Mouse (Mus musculus) erythroblast, embryonic 14.5 days (primary cell): ENCODE data around the gene Fam178b. TPM values are rescaled to one million over a fixed set of nuclear protein-coding genes. Genes with fewer than 3 reads are reported as not detected.

Experiments
- H3K27me3 ChIP-seq: 2 replicates; pipeline ENCODE4 v1.6.1; 2012; ENCODE audit warnings: inconsistent platforms; ENCODE audit not compliant: control insufficient read depth
- H3K36me3 ChIP-seq: 2 replicates; pipeline ENCODE4 v1.6.1; 2012; ENCODE audit warnings: mild to moderate bottlenecking, inconsistent platforms; ENCODE audit not compliant: control insufficient read depth
- H3K4me1 ChIP-seq: 2 replicates; pipeline ENCODE4 v1.6.1; 2012; ENCODE audit warnings: inconsistent platforms; ENCODE audit not compliant: control insufficient read depth
- H3K4me3 ChIP-seq: replicated peaks from 2 replicates; pipeline ENCODE3; 2012; ENCODE audit warnings: moderate library complexity, mild to moderate bottlenecking, inconsistent platforms
- H3K9me3 ChIP-seq: 2 replicates; pipeline ENCODE4 v1.6.1; 2012; ENCODE audit warnings: low read length, inconsistent platforms, mixed read lengths; ENCODE audit not compliant: control insufficient read depth
- GATA1 ChIP-seq: IDR thresholded peaks from 2 replicates; pipeline ENCODE4 v1.6.1; 2012; ENCODE audit warnings: low read length, inconsistent platforms, mixed read lengths
- TAL1 ChIP-seq: IDR thresholded peaks from 3 replicates; pipeline ENCODE4 v1.6.1; 2012; ENCODE audit warnings: low read length, inconsistent platforms, mixed read lengths
- polyA plus RNA-seq: library from polyadenylated mRNA; stranded (reverse); fragments of >175 nt; gene quantifications from 2 replicates; pipeline ENCODE4 v1.2.3, GENCODE M21; 2012

The Fam178b gene
- polyA plus RNA-seq, 1 experiment: 0.04 TPM

DNA sequence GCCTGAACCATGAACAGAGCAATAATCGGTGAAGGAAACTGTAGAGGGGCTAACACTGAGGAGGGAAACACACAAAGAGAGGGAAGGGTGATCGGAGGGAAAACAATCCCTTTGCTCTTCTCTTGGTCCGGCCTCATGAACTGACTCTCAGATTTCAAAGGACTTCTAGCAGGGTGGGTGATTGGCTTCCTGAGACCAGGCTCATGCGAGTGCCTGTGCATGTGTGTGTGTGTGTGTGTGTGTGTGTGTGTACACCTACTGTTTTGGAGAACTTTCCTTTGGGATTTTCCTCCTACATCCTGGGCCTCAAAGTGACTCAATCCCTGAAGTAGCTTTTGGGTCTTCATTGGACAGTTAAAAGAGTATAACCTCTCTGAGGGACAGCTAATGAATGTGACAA lies 96.7 kb downstream of the Fam178b start:
- H3K4me3 ChIP-seq: no peak overlapping the region
- H3K9me3 ChIP-seq: no peaks in the 10 kb centered on the region
- no peak for TF ChIP-seq TAL1
- no peak for TF ChIP-seq GATA1
- H3K4me1 ChIP-seq: peaks cover 2% of the 10 kb centered on the region
- no peaks in the 10 kb centered on the region for H3K36me3 ChIP-seq
- H3K27me3 ChIP-seq: no peaks in the 10 kb centered on the region

- Histone ChIP-seq H3K36me3 (no peaks in the 10 kb centered on the region), H3K4me3 (no peak overlapping the region), H3K27me3 (no peaks in the 10 kb centered on the region), H3K9me3 (no peaks in the 10 kb centered on the region), H3K4me1 (peaks cover 18% of the 10 kb centered on the region)
- TF ChIP-seq TAL1 (no peak), GATA1 (no peak)
These were observed 99.4 kb downstream of the Fam178b start for GRCm38 (mm10) chr1:36583408-36584116.

DNA sequence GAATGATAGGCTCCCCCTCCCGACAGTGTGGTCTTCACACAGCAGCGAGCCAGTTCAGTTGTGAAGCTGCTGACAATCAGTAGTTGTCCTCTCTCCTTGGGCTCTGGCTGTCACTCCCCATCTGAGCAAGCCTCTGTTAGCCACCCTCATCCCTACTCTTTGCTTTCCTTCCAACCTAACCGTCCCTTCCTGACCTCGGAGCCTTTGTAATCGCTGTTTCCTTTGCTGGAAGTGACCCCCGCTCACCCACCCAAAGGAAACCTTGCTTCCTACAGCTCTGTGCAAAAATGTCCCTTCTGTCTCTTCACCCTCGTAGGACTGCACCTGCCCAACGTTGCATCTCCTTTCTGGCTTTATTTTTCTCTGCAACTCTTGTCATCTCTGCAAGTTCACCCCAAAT lies 100.8 kb downstream of the Fam178b start:
- no peaks in the 10 kb centered on the region for H3K27me3 ChIP-seq
- H3K4me1 ChIP-seq: peaks cover 18% of the 10 kb centered on the region
- no peaks in the 10 kb centered on the region for H3K36me3 ChIP-seq
- no peak for TF ChIP-seq TAL1
- no peak for TF ChIP-seq GATA1
- no peak overlapping the region for H3K4me3 ChIP-seq
- H3K9me3 ChIP-seq: no peaks in the 10 kb centered on the region

GRCm38 (mm10) chr1:36581260-36581659 lies 101.7 kb downstream of the Fam178b start:
- Histone ChIP-seq H3K36me3 (no peaks in the 10 kb centered on the region), H3K9me3 (no peaks in the 10 kb centered on the region), H3K27me3 (no peaks in the 10 kb centered on the region), H3K4me1 (peaks cover 18% of the 10 kb centered on the region), H3K4me3 (no peak overlapping the region)
- TF ChIP-seq TAL1: no peak
- TF ChIP-seq GATA1: no peak

GRCm38 (mm10) chr1:36580384-36581207 lies 102.4 kb downstream of the Fam178b start:
- TF ChIP-seq TAL1 (no peak), GATA1 (no peak)
- peak overlapping the region; percentile 48 for H3K4me3 ChIP-seq
- no peaks in the 10 kb centered on the region for H3K27me3 ChIP-seq
- H3K4me1 ChIP-seq: peaks cover 18% of the 10 kb centered on the region
- H3K9me3 ChIP-seq: no peaks in the 10 kb centered on the region
- H3K36me3 ChIP-seq: no peaks in the 10 kb centered on the region

DNA sequence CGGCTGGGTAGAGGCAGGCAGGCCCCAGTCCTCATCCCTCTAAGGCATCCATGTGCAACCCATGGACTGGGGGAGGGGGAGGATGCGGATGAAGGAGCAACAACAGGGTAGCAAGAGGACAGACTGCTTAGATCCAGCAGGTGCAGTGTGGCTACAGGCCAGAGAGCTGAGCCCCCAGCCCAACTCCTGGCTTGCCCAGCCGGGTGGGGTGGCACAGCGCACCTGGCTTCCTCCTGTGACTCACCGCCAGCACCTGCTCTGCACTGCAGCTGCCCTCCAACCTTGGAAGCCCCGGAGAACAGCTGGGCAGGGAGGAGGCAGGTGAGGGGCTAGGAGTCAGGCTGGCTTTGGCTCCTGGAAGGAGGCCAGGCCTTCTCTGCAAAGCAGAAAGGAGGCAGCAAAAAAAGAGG lies 103.0 kb downstream of the Fam178b start:
- no peaks in the 10 kb centered on the region for H3K9me3 ChIP-seq
- H3K36me3 ChIP-seq: no peaks in the 10 kb centered on the region
- peaks cover 18% of the 10 kb centered on the region for H3K4me1 ChIP-seq
- peak overlapping the region; percentile 48 for H3K4me3 ChIP-seq
- TF ChIP-seq TAL1 (no peak), GATA1 (no peak)
- H3K27me3 ChIP-seq: no peaks in the 10 kb centered on the region

DNA sequence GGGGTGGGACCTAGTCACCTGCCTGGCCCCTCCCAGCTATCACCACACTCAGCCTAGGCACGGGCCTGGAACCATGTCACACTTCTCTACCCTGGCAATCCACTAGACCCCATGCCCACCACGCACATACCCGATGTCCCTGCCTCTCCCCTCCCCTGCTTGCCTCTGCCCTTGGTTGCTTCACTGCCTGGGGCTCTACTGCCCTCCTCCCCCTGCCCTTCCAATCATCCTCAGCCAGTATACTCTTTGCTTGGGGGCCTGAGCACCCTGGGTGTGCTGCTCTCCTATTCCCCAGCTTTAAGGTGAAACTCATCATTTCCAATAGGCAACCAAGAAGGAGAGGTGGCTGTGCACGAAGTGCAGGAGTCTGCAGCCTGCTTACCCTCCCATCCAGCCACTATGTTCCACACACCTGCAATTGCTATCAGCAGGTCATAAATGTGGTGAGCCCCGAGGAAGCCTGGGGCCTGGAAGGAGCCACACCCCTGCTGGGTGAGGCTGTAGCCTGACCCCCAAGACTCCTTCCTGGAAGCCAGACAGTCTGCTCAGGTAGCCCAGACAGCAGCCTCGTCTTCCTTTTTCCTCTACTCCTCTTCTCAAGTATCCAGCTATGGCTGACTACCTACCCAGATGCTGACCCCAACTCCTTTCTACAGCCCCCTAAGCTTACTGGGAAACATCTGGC lies 105.8 kb downstream of the Fam178b start:
- Histone ChIP-seq H3K4me1 (peaks cover 18% of the 10 kb centered on the region), H3K27me3 (no peaks in the 10 kb centered on the region), H3K4me3 (no peak overlapping the region), H3K36me3 (no peaks in the 10 kb centered on the region), H3K9me3 (no peaks in the 10 kb centered on the region)
- TF ChIP-seq TAL1 (no peak), GATA1 (no peak)

DNA sequence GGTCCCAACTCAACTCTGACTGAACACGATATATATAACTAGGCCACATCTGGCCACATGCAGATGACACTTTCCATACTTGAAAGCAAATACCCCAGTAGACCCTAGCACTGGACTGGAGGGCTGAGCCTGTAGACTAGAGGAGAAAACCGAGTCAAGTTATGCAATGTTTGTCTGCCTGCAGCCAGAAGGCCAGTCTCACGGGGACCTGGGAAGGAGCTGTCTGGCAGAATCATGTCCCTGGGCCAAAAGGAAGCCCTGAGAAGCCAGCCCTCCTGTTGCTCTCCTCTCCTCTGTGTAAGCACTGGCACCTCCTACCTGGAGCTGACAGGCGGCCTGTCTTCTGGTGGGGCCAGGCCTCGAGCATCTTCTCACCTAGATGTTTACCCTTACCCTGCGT lies 107.6 kb downstream of the Fam178b start:
- H3K9me3 ChIP-seq: no peaks in the 10 kb centered on the region
- TF ChIP-seq TAL1 (no peak), GATA1 (no peak)
- H3K4me3 ChIP-seq: no peak overlapping the region
- no peaks in the 10 kb centered on the region for H3K36me3 ChIP-seq
- H3K4me1 ChIP-seq: peaks cover 7% of the 10 kb centered on the region
- H3K27me3 ChIP-seq: no peaks in the 10 kb centered on the region

GRCm38 (mm10) chr1:36574196-36574955 lies 108.6 kb downstream of the Fam178b start:
- no peaks in the 10 kb centered on the region for H3K36me3 ChIP-seq
- TF ChIP-seq TAL1: no peak
- no peak for TF ChIP-seq GATA1
- H3K9me3 ChIP-seq: no peaks in the 10 kb centered on the region
- no peaks in the 10 kb centered on the region; the same call in 1 of the 2 replicates for H3K4me1 ChIP-seq
- H3K27me3 ChIP-seq: no peaks in the 10 kb centered on the region; the same call in 1 of the 2 replicates
- no peak overlapping the region for H3K4me3 ChIP-seq
